Mouse (Mus musculus): ENCODE results near the gene Oxct1. TPM values are rescaled to one million over a fixed set of nuclear protein-coding genes. Genes with fewer than 3 reads are reported as not detected.
A peak's percentile ranks its signal among the peaks of the same experiment; 100 is the strongest.

Gene Oxct1
- polyA plus RNA-seq, 2 experiments from 2014 or later, result 76.3 to 80.9 TPM

DNA sequence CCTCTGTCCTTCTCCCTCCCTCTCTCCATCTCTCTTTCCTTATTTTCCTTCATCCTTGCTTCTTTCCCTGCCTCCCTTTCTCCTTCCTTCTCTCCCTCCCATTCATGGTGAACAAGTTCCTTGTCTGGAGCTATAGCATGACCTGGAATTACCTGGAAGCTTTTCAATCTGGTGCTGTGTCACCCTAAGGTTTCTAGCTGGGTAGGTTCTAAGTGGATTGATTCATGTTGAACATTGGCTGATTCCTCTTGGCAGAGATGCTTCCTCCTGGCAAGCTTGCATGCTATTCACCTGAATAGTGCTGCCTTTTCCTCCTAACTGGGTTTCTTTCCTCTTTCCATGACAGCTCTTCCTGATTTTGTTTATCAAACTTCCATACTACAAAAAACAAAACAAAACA is 2.8 kb downstream of the Oxct1 start:
- no peak for ATAC-seq

DNA sequence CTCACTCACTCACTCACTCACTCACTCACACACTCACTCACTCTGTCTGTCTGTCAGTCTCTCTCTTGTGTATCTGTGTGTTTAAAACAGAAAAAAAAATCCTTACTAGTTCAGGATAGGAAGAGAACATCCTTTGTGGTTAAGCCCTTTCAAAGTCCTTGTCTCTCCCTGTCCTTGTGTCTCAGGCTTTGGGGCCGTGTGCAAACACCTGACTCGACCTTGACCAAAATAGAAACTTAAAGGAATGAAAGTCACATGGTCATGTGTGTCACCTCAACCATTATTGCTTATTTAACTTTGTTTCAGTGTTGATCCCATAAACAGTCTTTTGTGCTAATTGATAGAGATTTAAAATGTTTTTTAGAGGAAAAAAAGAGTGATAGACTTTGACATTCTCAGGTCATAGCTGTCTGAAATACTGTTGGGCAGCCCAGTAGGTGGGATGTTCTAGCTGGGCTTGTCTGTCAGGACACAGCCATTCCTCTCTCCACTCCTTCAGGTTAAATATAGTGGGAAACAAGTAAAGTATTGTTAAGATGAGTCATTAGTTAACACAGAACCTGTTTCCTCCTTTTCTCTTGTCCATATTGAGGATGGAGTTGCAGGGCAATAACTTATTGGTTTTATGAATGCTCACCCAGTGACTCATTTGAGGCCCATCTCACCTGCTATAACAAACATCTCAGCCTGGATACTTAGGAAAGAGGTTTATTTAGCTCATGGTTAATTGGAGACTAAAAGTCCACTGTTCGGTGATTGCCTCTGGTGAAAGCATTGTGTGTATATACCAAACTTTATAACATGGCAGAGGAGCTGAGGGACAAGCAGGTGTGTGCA is 7.2 kb downstream of the Oxct1 start:
- ATAC-seq, result peak; percentile 33

DNA sequence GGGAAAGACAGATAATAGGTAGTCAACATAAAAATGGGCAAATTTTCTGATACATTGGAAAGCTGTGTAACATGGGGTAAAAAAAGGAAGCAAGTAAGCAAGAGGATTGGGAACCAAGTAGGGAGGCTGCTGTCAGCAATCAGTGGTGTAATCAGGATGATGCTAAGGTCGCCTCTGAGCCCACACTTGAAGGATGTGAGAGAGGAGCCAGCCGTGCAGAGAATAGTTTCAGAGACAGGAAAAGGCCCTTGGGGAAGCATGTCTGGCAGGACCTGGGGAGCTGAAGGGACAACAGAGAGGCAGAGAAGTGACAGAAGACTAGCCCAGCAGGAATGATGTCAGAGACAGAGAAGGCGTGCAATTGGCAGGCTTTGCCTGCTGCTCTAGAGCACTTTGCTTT is 16.2 kb downstream of the Oxct1 start:
- ATAC-seq, result peak; percentile 20

DNA sequence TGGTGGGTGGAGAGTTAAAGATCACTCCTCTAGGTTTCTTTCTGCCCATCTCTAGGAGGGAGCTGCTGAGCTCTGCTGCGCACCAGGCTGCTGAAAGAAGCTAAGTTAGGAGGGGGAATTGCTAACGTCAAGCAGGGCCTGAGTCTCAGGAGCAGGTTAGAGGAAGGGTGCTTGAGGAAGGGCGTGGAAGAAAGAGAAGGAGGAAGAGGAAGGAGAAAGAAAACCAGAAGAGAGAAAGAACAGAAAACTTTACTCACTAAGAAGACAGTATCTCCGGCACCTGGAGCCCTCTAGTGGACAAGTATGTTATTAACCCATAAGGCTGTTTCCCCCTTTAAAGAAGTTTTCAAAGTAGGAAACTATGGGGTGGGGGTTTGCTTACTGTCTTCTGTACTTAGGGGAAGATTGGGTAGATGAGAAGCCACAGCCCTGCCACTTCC is 16.9 kb downstream of the Oxct1 start:
- ATAC-seq, result peak; percentile 81

DNA sequence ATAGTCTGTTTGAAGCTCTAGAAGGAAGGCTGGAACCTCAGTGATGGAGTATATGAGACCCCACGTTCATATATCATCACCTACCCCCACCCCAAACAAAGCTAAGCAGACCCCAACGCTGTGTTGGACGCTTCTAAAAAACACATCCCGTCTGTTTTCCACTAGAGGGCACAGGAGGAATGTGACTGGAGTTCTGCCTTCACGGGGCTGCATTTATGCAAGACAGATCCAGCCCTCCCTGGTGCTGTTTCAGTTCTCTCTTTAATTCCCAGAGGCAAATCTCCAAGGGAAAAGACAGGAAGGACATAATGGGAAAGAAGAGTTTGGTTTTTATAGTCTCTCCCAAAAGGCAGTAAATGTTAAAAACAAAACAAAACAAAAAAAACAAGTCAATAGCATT is 30.4 kb downstream of the Oxct1 start:
- no peak for ATAC-seq

DNA sequence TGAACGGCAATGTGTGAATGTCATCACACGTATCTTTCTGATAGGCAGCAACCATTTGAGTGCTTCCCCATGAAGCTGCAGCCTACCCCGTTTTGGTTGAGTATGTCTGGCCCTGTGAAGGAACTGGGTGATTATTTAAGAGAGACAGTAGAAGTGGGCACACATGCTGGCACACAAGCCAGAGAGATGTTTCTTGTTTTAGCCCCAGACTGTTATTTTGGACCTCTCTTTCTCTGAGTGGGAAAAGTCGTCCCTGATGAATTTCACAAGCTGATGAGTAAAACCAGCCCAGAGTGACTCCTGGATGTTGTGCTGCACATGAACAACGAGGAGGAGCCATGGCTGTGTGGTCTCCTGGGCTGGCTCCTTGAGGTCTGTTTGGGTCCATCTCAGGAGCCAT is 37.4 kb downstream of the Oxct1 start:
- ATAC-seq, result no peak

DNA sequence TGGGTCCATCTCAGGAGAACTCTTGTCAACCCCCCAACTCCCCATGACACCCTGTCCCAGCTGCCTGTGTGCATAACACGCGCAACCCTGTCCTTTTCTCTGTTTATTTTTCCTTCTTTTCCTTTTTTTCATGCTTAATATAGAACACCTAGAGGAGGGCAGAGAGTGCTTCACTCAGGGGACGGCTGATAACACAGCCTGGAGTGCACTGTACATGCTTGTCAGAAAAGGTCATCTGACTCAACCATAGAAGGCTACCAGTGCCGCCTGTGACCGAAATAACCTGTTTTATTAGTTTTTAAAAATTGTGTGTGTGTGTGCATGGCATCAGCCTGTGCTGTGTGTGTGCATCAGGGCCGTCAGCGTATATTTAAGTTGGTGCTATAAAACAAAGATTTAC is 37.8 kb downstream of the Oxct1 start:
- ATAC-seq, result no peak

DNA sequence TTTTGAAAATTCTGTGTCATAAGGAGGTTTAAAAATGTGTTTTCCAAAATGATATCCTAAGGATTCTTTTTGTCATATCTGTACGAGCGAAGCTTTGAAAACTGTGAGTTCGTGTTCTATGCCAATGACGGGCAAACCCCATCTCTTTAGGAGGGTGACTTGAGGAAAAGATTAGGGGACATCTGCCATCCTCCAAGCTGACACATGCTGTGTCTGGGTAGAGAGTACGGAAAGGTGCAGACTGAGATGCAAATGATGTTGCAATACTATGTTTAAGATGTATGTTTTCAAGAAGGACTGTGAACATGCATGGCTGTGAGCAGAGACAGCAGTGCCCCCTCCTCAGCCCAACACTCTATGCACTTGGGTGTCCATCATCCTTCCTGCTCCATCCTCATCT is 38.5 kb downstream of the Oxct1 start:
- ATAC-seq, result no peak

DNA sequence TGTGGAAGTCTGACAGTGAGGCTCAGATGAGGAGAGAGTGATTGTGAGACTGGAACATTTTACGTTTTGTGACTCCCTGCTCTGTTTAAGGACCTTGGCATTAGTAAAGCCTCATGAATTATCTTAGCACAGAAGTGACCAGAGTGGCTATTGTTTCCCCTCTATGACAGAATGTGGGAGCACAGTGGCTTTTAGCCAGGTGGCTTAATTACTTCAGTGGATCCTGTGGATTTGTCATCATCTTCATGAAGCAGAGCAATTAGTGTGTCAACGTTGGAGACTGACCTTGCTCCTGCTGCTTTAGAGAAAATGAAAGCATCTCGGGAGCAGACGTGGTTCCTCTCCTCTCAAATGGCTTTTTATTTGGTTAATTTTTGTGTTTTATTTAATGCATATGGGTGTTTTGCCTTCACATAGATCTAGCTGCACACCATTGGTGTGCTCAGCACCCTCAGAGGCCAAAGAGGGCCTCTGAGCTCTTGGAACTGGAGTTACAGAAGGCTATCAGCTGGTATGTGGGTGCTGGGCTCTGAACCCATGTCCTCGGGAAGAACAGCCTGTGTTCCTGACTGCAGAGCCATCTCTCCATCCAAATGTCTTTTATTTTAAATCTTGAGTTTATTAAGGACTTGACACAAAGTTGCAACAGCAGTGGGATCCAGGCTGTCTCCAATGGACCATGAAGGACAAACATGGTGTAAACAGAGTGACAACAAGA is 41.2 kb downstream of the Oxct1 start:
- no peak for ATAC-seq

DNA sequence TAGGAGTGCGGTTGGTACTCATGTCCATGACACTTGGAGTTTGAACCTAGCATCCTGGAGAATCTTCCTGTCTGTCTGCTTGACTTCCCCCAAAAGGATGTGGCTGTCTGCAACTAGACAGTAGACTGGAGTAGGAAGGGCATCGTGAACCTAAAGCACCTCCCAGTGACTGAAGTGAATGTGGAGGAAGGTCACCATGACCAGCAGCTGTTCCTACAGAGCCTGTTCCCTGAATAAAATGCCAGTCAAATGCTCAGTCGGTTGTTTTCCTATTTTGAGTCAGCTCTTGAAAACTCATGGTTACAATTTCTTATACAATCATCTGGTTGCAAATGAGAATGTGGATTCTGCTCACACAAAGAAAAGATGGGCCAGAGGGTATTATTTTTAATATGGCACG is 51.8 kb downstream of the Oxct1 start:
- ATAC-seq, result no peak

DNA sequence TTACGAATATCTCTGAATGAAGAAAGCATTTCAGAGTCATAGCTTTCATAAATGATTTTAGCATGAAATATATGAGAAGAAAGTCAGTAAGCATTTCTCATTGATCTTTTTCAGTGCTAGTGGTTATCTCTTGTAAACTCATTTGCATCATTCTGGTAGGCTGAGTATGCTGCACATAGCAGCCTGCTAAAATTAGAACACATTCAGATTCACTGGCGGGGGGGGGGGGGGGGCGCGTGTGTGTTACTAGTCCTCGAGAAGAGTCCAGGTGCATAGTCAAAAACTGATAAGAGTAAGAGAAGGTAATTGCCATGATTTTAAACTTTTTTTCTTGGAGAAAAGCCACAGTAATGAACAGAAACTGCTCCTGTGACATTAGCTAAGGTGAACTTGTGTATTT is 52.6 kb downstream of the Oxct1 start:
- no peak for ATAC-seq

DNA sequence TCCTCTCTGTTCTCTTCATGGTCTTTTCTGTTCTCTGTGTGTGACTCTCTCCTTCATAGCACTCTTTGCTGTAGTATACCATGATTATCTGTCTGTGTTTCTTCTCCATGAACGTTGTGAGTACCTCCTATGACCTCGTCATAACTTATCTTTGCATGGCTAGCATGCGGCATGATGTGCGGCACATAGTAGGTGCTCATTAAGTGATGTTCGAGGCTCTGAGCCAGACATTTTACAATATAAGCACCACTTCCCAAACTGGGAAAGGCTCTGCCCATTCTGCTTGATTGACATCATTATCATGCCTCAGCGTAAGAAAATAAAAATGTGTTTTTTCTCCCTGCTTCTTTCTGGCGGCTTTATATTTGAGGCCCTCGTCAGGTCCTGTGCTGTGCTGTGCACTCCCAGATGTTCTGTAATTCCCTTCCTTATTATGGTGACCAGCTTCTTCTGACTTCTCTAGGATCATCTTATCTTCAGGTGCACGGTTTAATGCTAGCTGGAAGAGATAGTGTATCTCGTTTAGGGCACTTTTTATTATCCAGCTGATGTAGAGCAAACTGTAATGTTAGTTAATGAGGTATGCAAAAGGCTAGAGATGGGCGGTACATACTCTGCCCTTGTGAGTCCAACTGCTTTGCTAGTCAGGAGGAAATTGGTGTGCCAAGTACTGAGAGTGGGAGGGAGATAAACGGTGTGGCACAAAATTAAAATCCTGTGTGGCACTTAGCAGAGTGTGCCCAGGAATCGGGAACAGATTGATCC is 53.4 kb downstream of the Oxct1 start:
- no peak for ATAC-seq

DNA sequence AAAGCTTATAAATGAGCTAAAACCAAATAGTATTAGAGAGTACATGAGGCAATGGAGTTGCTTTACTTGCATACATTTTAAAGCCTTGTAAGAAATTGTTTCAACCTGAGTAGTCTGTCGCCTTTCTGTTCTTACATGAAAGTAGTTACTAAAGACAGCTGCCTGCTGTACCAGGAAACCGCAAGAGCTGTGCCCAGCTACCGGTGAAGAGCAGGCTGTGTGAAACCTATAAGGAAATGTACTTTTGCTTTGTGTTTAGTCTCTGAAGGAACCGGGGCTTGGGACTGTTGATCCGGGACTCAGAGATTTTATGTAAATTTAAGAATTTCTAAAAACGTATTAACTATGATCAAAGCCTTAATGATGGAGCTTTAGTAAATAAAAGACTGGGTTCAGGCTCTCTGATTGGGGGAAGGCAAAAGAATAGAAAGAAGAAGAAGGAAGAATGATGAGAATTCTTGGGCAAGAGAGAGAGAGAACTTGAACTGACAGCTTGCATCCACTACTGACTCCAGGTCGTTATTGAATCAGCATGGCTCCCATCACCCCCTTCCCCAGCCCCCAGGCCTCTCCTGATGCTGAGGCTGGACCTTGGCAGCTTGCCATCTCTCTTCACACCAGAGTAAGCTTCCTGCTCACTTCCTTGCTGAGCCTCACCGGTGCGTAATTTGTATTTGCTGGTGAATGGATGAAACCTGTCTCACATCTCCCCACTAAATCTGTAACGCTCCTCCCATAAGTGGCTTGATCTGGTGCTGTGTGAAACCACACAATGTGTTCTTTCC is 59.6 kb downstream of the Oxct1 start:
- peak; percentile 85 for ATAC-seq

DNA sequence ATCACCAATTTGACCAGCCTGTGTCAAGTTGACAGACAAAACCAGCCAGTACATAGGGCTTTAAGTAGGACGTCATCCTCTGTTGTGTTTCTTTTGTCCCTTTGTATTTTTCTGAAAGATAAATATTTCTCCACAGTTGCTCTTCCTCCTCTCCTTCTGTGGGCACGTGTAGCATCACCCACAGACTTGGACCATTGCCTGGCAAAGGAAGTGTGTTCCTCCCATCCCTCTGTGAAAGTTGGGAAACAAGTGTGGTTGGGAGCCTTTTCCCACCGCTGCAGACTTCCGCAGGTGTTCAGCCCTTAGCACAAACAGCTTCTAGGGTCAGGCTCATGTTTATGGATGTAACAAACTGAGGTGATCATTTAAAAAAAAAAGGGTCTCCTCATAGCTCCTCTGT is 61.3 kb downstream of the Oxct1 start:
- ATAC-seq, result no peak

DNA sequence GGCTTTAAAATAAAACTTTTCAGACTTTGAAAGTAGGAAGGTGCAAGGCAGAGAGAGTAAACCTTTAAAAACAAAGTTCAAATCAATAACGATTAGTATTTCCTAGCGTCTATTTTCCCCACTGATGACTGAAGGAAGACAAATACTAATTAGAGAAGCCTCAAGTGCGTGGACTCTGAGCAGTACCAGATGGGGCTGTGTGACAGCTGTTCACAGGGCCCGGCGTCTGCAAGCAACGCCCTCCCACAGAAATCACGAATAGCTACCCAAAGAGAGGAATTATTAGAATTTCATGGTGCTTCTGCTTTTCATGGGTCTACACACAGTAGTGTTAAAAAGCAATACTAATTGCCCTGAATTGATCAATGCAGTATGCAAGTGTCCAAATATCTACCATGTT is 61.7 kb downstream of the Oxct1 start:
- no peak for ATAC-seq

DNA sequence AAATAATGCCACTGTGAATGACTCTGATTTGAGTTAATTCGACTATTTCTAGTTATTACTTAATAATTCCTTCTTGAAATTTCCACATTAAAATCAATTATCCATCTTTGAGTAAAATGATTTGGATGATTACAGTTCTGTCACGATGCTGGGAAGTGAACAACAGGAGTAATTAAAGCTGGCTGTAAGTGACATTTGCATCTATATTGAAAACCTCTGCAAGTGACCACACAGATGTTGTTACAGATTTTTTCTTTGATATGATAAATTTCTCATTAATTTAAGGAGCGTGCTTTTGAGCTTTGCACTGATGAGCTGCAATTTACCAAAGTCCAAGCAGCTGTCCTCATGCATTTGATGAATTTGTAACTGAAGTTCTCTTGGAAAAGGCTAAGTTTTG is 64.4 kb downstream of the Oxct1 start:
- ATAC-seq, result no peak

DNA sequence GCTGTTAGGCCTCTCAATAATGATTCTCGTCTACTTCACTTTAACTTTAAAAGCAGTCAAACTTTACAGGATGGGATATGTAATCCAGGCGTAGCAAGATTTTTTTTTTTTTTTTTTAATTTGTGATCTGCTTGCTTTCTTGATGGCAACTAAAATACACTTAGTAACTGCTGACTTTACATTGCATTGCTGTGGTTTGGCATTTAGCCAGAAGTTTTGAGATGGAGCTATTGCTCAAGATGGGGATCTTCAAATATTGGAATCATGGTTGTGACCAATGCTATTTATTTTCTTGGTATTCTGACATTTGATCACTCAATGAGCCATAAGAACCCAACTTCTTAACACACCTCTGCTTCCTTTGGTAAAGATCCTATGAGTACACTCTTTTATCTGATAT is 66.4 kb downstream of the Oxct1 start:
- ATAC-seq, result no peak

DNA sequence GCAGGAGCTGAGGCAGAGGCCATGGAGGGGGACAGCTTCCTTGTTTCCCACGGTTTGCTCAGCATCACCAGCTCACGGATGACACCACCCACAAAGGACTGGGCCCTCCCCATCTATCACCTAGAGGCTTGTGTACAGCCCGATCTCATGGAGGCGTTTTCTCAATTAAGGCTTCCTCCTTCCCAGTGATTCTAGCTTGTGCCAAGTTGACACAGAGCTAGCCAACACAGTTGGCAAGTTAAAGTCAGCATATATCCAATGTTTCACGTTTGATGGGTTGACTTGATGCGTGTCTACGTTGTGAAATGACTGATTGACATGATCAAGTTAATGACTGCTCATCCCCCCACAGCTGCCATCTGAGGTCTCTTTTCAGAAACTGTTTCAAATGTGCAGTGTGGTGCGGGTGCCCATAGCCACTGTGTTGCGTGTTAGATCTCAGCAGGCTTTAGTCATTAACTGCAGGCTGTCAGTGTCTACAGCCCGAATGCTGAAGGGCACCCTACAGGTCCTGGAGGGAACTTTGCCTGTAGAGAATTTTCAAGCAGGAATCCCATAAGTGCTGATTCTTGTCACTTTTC is 74.2 kb downstream of the Oxct1 start:
- no peak for ATAC-seq

DNA sequence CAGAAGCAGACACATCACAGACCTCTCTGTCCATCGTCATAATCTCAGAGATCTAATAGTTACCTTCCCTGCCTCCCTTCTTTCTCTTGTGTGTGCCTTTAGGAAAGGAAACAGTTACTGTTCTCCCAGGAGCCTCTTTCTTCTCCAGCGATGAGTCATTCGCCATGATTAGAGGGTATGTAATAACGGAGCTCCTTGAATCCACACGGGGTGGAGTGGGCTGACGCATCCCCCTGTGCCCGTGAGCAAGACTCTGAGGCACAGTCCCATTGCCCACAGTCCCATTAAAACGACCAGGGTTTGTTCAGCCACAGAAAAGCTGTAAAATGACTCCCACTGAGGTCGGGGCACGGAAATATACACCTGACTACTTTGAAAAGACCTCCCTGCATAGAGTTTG is 74.8 kb downstream of the Oxct1 start:
- no peak for ATAC-seq

DNA sequence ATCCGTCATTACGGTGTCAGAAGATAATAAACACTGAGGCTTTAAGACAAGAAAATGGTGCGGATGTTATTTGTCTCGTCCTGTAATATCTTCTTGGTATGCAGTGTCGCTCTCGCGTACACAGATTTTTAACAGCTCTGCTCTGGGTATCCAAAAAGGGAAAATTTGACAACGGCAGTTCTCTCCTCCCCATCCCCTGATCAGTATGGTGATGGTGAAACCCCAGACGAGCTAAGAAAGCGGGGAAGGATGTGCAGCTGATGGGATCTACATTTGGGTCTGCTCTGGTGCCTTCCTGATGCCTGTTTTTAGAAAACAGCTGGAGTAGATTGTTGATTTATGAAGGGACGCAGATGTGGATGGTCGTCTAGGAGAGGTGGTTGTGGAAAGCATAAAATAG is 78.1 kb downstream of the Oxct1 start:
- ATAC-seq, result no peak

DNA sequence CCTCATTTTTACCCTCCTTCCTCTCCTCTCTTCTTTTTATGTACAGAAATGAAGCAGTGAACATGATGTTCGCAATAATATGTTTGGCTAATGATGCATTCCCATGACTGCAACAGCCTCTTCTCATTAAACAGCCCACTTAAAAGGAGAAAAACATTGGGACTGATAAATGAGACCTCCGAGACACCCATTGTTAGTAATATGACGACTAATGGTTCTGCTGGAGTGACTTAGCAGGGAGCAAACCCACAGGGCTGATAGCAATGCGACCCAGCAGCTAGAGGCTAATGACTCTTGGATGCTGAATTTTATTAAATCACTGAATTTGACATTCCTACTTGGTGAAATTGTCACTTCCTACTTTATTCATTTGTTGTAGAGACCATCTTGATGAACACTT is 79.3 kb downstream of the Oxct1 start:
- ATAC-seq, result no peak

DNA sequence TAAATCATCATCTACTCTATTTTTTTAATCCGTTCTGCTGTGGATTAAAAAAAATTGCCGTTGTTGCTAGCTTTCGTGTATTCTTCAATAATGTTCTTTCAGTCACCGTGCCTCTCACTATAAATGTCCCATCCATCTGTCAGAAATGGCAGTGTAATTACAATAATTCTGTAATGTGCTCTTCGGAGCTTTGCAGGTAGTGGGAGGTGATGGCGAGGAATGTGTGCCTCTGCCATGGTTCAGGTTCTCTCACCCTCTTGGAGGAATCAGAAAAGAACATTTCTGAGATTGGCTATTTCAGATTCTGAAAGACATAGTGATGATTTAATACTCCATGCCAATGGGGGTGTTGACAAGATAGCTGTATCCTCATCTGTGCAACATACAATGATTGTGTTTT is 93.8 kb downstream of the Oxct1 start:
- ATAC-seq, result no peak
